Mouse (Mus musculus): ENCODE results near the gene Gm11634.

The Gm11634 gene

DNA sequence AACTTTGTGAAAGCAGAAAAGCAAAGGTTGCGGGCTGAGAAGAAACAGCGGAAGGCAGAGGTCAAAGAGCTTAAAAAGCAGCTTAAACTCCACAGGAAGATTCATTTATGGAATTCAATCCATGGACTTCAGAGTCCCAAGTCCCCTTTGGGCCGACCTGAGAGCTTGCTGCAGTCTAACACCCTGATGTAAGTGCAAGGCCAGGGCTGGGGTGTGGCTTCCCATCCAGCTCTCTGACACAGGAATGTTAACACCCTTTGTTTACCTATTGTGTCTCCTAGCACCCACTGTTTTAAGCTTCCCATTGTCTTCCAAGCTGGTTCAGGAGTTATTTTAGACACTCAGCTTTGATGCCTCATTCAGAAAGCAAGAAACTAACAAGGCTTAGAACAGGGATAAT, 30.6 kb downstream of the Gm11634 start:
- no peak for DNase-seq (ENCODE audit: low spot score)

- peak; percentile 15 for DNase-seq (ENCODE audit: low spot score)
Measured at GRCm38 (mm10) chr11:101562391-101562790, 36.7 kb downstream of the Gm11634 start.

- DNase-seq (ENCODE audit: low spot score): no peak
Measured at GRCm38 (mm10) chr11:101556954-101557353, 42.1 kb downstream of the Gm11634 start.

- no peak for DNase-seq (ENCODE audit: low spot score)
Measured at GRCm38 (mm10) chr11:101556541-101556940, 42.5 kb downstream of the Gm11634 start.

GRCm38 (mm10) chr11:101553354-101553930, 45.6 kb downstream of the Gm11634 start:
- no peak for DNase-seq (ENCODE audit: low spot score)

GRCm38 (mm10) chr11:101552476-101553300, 46.4 kb downstream of the Gm11634 start:
- peak; percentile 85 for DNase-seq (ENCODE audit: low spot score)

DNA sequence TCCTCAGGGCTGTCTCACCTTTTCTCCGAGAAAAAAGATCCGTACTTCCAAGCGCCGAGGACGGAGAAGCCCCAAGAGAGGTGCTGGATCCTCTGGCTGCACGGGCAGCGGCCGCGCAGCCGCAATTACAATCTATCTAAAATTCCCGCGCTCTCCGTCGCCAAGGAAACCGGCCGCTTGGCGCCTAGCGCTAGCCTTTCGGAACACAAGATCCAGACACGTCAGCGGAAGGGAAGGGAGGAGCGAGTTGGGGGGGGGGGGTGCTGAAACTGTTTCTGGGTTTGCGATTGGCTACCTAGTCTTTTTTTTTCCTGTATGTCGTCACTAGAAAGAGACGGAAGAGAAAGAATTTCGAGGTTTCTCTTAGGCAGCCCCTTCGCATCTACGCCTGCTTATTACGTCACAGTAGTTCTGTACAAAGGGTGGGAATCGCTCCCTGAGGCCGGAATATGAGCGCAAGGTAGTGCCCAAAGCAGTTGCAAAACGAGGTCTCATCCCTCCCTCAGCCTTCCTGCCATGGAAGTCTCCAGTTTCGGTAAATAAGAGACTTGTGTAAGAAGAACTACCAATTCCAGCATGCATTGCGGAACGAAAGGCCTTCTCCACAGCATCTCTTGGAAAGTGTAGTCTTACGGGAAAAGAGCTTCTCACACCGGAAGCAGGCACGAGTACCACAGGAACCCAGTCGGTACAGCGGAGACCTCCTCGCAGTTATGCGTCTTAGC, 47.1 kb downstream of the Gm11634 start, which contains the start of the genes Brca1 and Nbr1:
Gene Brca1, minus strand, starts transcription at position 205 of the 725 bp plus-strand sequence.
Gene Nbr1, plus strand, starts transcription at position 399 of the 725 bp plus-strand sequence.
- peak; percentile 85 for DNase-seq (ENCODE audit: low spot score)

DNA sequence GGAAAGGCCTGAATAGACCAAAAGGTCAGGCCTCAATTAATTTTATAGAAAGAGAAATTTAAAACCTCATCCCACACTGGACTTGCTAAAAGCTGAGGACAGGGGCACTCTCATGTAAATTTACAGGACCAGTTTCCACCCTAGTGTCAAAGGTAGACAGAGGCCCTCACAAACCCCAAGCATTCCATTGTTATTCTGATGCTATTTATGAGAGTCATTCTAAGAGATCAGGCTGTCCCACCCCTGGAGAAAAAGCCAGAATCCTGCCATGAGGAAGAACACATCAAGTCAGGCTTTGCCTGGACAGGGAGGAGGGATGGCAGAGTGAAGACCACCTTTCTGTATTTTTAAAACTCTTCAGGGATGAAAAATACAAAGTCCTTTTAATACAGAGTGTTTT, 50.5 kb downstream of the Gm11634 start:
- DNase-seq (ENCODE audit: low spot score): no peak

- no peak for DNase-seq (ENCODE audit: low spot score)
Measured at GRCm38 (mm10) chr11:101544132-101544531, 54.9 kb downstream of the Gm11634 start.

Measured in ovary, postnatal 14 days (tissue).